8 mouse cellular contexts compared by ENCODE assay signal in genomic region chr8:105283074-105283473, GRCm38 (mm10). TPM values are rescaled to one million over a fixed set of nuclear protein-coding genes. Genes with fewer than 3 reads are reported as not detected.
DNase-seq lines count a peak whose midpoint lies in the region; ATAC-seq and TF ChIP-seq lines count a peak whose summit lies in the region.

No protein-coding gene starts in this region.

- no peaks in the 10 kb centered on the region for H3K9me3 ChIP-seq in liver, postnatal 0 days (ENCODE audit: low read length)
- H3K9me3 ChIP-seq in stomach, embryonic 16.5 days (replicated peaks; ENCODE audit: control insufficient read depth, low read length), result no peaks in the 10 kb centered on the region

- intact Hi-C loops in left cerebral cortex, adult 2 months (cut with DNase I), result no loop called here

- no peak overlapping the region for H3K9ac ChIP-seq in liver, postnatal 0 days (replicated peaks)
- H3K9ac ChIP-seq in stomach, embryonic 16.5 days (ENCODE audit: low read length), result no peak overlapping the region

- TF ChIP-seq CTCF in left cerebral cortex, adult 2 months (IDR thresholded peaks at IDR 0.05), result peak; percentile 63
- TF ChIP-seq CTCF in liver, postnatal 0 days (IDR thresholded peaks at IDR 0.05; ENCODE audit: low read depth), result peak; percentile 97

- peaks cover 23% of the 10 kb centered on the region for H3K27me3 ChIP-seq in liver, postnatal 0 days (ENCODE audit: insufficient read depth, low read length)
- H3K27me3 ChIP-seq in stomach, embryonic 16.5 days (ENCODE audit: control insufficient read depth, insufficient read depth, low read length), result peaks cover 20% of the 10 kb centered on the region

- H3K4me3 ChIP-seq in left cerebral cortex, adult 2 months, result no peak overlapping the region
- no peak overlapping the region for H3K4me3 ChIP-seq in liver, postnatal 0 days (ENCODE audit: low read depth, low read length)
- H3K4me3 ChIP-seq in stomach, embryonic 16.5 days (replicated peaks; ENCODE audit: low read length), result no peak overlapping the region

- peak; percentile 43 to 59; a peak in 3 of 4 replicates for ATAC-seq in hematopoietic stem cell, adult 5-6 weeks (replicated peaks in 1 of 2; ENCODE audit: insufficient read depth in 1 of 2, low FRiP score in 2 of 2, low TSS enrichment in 1 of 2, low read depth in 1 of 2, poor library complexity in 2 of 2, severe bottlenecking in 2 of 2)
- peak; percentile 86 for ATAC-seq in liver, postnatal 0 days
- peak; percentile 64 for ATAC-seq in stomach, embryonic 16.5 days (ENCODE audit: insufficient read depth, low FRiP score)

- WGBS in liver, postnatal 0 days (ENCODE audit: insufficient replicate concordance), result 23% methylated on average over 23 of the region's 23 CpGs
- 28% methylated on average over 23 of the region's 23 CpGs for WGBS in stomach, embryonic 16.5 days

- H3K36me3 ChIP-seq in liver, postnatal 0 days (replicated peaks; ENCODE audit: insufficient read depth, low read length), result no peaks in the 10 kb centered on the region
- no peaks in the 10 kb centered on the region for H3K36me3 ChIP-seq in stomach, embryonic 16.5 days (ENCODE audit: control insufficient read depth, insufficient read depth, low read length)

- H3K4me1 ChIP-seq in liver, postnatal 0 days (ENCODE audit: insufficient read depth), result peaks cover 15% of the 10 kb centered on the region
- H3K4me1 ChIP-seq in stomach, embryonic 16.5 days (ENCODE audit: control insufficient read depth, insufficient read depth, low read length), result peaks cover 7% of the 10 kb centered on the region; the same call in 1 of the 2 replicates

- H3K27ac ChIP-seq in left cerebral cortex, adult 2 months, result no peak overlapping the region
- no peak overlapping the region for H3K27ac ChIP-seq in liver, postnatal 0 days (ENCODE audit: low read depth)
- H3K27ac ChIP-seq in stomach, embryonic 16.5 days (ENCODE audit: low read length), result no peak overlapping the region

- H3K4me2 ChIP-seq in liver, postnatal 0 days (ENCODE audit: low read depth, low read length), result peak overlapping the region; percentile 33; the same call in 1 of the 2 replicates
- H3K4me2 ChIP-seq in stomach, embryonic 16.5 days (ENCODE audit: low read depth, low read length), result no peak overlapping the region

- DNase-seq in left cerebral cortex, adult 2 months (ENCODE audit: extremely low spot score in 1 of 2, low spot score in 2 of 2), result no peak
- DNase-seq in left cerebral cortex, adult 8-10 months (ENCODE audit: low spot score in 2 of 2), result no peak
- peak; percentile 16 for DNase-seq in Muller cell, postnatal 12 days (ENCODE audit: inconsistent ontology term)
- peak; percentile 85 for DNase-seq in embryo, embryonic 10 days (ENCODE audit: low spot score)
- DNase-seq in liver, postnatal 0 days, result peak; percentile 81
- DNase-seq in left cerebral cortex, adult 18-20 months (ENCODE audit: low spot score in 2 of 2), result no peak

- TF ChIP-seq EP300 in liver, postnatal 0 days (IDR thresholded peaks at IDR 0.05; ENCODE audit: low read depth), result no peak

RNA-seq across cellular contexts. Expression of gene 4931428F04Rik, which starts 6.6 kb away (rescaled TPM):
- 10 to 100 TPM; 28.0 to 30.0 TPM for total RNA-seq in left cerebral cortex, adult 2 months (2021)
- 10 to 100 TPM; 22.0 to 26.7 (median 24.2) TPM for total RNA-seq in left cerebral cortex, adult 8-10 months (2022)
- 3.4 and 4.5 TPM in 2 replicates for total RNA-seq in hematopoietic stem cell, adult 5-6 weeks (2017)
- 0.38 and 0.65 TPM in 2 replicates for polyA plus RNA-seq in liver, postnatal 0 days (2015; fragmentation: Nextera tagmentation; extraction: Ambion mirVana)
- polyA plus RNA-seq in stomach, embryonic 16.5 days (2015; fragmentation: Nextera tagmentation; extraction: Ambion mirVana), result 8.0 and 9.2 TPM in 2 replicates
- 10 to 100 TPM; 22.3 to 27.9 TPM for total RNA-seq in left cerebral cortex, adult 18-20 months (2021)

RNA-seq across cellular contexts. Expression of gene Nol3, which starts 7.1 kb away (rescaled TPM):
- 10 to 100 TPM in 1 of 2 experiments, 1 to 10 TPM in 1; 8.9 to 10.4 TPM for total RNA-seq in left cerebral cortex, adult 2 months (2021)
- total RNA-seq in left cerebral cortex, adult 8-10 months (2022), result 10 to 100 TPM; 10.6 to 13.8 (median 13.1) TPM
- total RNA-seq in hematopoietic stem cell, adult 5-6 weeks (2017), result 0.30 and 0.31 TPM in 2 replicates
- polyA plus RNA-seq in liver, postnatal 0 days (2015; fragmentation: Nextera tagmentation; extraction: Ambion mirVana), result 0.05 and 0.24 TPM in 2 replicates
- polyA plus RNA-seq in stomach, embryonic 16.5 days (2015; fragmentation: Nextera tagmentation; extraction: Ambion mirVana), result 1.3 and 2.3 TPM in 2 replicates
- total RNA-seq in left cerebral cortex, adult 18-20 months (2021), result 10 to 100 TPM in 1 of 2 experiments, 1 to 10 TPM in 1; 9.4 to 10.8 TPM

RNA-seq across cellular contexts. Expression of gene Exoc3l, which starts 12.8 kb away (rescaled TPM):
- 1 to 10 TPM; 1.1 to 2.2 TPM for total RNA-seq in left cerebral cortex, adult 2 months (2021)
- total RNA-seq in left cerebral cortex, adult 8-10 months (2022), result 1 to 10 TPM; 1.4 to 2.2 (median 1.8) TPM
- 1.2 and 4.0 TPM in 2 replicates for total RNA-seq in hematopoietic stem cell, adult 5-6 weeks (2017)
- 6.6 and 7.1 TPM in 2 replicates for polyA plus RNA-seq in liver, postnatal 0 days (2015; fragmentation: Nextera tagmentation; extraction: Ambion mirVana)
- polyA plus RNA-seq in stomach, embryonic 16.5 days (2015; fragmentation: Nextera tagmentation; extraction: Ambion mirVana), result 8.7 and 11.9 TPM in 2 replicates
- 1 to 10 TPM; 1.6 TPM for total RNA-seq in left cerebral cortex, adult 18-20 months (2021)

RNA-seq across cellular contexts. Expression of gene Hsf4, which starts 13.5 kb away (rescaled TPM):
- 10 to 100 TPM; 17.2 to 17.5 TPM for total RNA-seq in left cerebral cortex, adult 2 months (2021)
- 10 to 100 TPM; 21.3 to 25.7 (median 22.9) TPM for total RNA-seq in left cerebral cortex, adult 8-10 months (2022)
- total RNA-seq in hematopoietic stem cell, adult 5-6 weeks (2017), result 0.19 TPM in 1 of 2 replicates, not detected in the other
- polyA plus RNA-seq in liver, postnatal 0 days (2015; fragmentation: Nextera tagmentation; extraction: Ambion mirVana), result not detected in 2 replicates
- polyA plus RNA-seq in stomach, embryonic 16.5 days (2015; fragmentation: Nextera tagmentation; extraction: Ambion mirVana), result not detected in 2 replicates
- total RNA-seq in left cerebral cortex, adult 18-20 months (2021), result 10 to 100 TPM; 25.6 to 26.5 TPM

RNA-seq across cellular contexts. Expression of gene E2f4, which starts 14.4 kb away (rescaled TPM):
- 10 to 100 TPM; 36.4 to 39.3 TPM for total RNA-seq in left cerebral cortex, adult 2 months (2021)
- total RNA-seq in left cerebral cortex, adult 8-10 months (2022), result 10 to 100 TPM; 31.2 to 39.0 (median 34.8) TPM
- total RNA-seq in hematopoietic stem cell, adult 5-6 weeks (2017), result 34.3 and 55.3 TPM in 2 replicates
- polyA plus RNA-seq in liver, postnatal 0 days (2015; fragmentation: Nextera tagmentation; extraction: Ambion mirVana), result 62.9 and 65.7 TPM in 2 replicates
- polyA plus RNA-seq in stomach, embryonic 16.5 days (2015; fragmentation: Nextera tagmentation; extraction: Ambion mirVana), result 72.0 and 74.0 TPM in 2 replicates
- total RNA-seq in left cerebral cortex, adult 18-20 months (2021), result 10 to 100 TPM; 37.6 to 39.1 TPM

Comparison
In these comparisons a context has a peak if more than half of its experiments do, and no peak if none do; other contexts are left out.
1. DNase-seq: peak in Muller cell, postnatal 12 days (single experiment), embryo, embryonic 10 days (single experiment) and liver, postnatal 0 days (single experiment); none in left cerebral cortex, adult 2 months (0 of 2), left cerebral cortex, adult 8-10 months (0 of 2) and left cerebral cortex, adult 18-20 months (0 of 2).
2. Peak in every context shown above with its lines, with median percentiles within 50 percentile points of each other: ATAC-seq.